Mouse (Mus musculus): ENCODE measurements around the gene 4930415O20Rik.
"Not testable (repeated sequence)": the region's sequence is repeated elsewhere in the genome, so short reads cannot be mapped to it uniquely, and the experiment has no call there.

Gene 4930415O20Rik

DNA sequence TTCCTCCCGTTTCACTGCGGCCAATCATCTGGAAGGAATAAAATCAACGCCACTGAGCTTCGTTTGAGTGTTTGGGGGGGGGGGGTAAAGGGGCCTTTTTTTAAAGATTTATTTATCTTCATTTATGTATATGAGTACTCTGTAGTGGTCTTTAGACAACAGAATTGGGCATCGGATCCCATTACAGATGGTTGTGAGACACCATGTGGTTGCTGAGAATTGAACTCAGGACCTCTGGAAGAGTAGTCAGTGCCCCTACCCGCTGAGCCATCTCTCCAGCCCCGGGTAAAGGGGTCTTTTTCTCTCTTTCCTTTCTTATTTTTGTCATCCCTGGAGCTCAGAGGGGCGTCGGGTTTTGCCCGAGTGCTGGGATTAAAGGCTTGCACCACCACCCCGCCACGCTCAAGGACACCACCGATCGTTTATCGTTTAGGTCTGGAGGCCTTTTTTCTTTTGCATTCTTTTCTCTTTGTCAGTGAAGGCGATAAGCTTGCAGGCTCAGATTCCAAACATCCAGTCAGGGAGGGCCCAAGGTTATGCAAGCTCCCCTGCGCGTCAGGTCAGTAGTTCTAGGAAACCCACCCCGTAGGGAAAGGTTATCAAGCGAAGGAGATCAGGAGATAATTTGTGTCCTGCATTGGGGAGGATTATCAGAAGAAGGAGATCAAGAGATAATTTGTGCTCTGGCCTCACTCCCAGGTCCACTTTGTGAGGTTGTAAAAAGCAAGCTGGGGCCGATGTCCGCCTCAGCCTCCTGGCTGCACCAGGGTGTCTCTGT, 2.4 kb upstream of the 4930415O20Rik start:
- DNase-seq (ENCODE audit: low read depth, low spot score) = peak; percentile 47

DNA sequence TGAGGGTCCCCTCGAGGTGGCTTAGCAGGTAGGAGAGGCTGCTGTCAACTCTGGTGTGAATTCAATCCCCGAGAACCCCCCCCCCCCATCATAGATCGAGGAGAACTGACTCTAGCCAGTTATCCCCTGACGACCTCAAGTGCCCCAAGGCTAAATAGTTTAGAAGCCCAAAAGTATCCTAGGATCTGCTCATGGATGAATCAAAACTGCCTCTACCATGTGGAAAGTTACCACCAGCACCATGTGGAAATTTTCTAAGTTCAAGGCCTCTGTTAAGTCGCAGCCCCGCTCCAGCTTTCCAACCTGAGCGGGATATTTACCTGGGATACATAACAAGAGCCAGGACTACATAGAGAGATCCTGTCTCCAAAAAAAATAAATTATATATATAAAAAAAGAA, 1.6 kb upstream of the 4930415O20Rik start:
- DNase-seq (ENCODE audit: low read depth, low spot score) = no peak

DNA sequence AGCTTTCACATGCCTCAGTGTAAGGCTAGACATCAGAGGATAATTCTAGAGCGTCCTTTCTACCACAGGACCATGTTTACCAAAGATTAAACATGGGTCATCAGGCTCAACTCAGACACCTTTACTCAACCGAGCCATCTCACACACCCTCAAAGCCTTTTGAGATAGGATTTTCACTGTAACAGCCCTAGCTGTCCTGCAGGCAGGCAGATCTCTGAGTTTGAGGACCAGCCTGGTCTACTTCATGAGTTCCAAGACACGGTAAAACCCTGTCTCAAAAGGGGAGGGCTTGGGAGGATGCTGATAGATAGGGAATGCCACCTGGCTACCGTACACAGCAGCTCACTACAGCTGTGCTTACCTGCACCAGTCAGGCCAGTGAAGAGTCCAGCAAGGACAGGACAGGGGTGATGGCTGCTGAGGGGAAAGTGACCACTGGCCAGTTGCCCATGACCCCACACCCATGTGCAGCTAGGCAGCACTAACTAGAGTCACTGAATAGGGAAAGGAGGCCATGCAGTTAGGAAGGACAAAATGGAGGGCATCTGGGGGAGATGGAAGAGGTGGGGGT, 924 bp upstream of the 4930415O20Rik start:
- no peak for DNase-seq (ENCODE audit: low read depth, low spot score)

DNA sequence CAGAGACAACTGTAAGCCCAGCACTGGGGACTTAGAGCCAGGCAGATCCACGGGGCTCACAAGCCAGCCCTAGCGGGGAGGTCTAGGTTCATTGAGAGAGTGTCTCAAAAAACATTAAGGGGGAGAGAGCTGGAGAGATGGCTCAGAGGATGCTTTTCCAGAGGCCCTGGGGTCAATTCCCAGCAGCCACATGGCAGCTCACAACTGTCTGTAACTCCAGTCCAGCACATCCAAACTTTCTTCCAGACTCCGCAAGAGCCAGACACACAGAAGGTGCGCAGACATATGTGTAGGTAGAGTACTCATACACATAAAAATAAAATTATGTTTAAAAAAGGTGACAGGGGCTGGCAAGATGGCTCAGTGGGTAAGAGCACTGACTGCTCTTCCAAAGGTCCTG, 2.5 kb downstream of the 4930415O20Rik start:
- no peak for DNase-seq (ENCODE audit: low read depth, low spot score)

DNA sequence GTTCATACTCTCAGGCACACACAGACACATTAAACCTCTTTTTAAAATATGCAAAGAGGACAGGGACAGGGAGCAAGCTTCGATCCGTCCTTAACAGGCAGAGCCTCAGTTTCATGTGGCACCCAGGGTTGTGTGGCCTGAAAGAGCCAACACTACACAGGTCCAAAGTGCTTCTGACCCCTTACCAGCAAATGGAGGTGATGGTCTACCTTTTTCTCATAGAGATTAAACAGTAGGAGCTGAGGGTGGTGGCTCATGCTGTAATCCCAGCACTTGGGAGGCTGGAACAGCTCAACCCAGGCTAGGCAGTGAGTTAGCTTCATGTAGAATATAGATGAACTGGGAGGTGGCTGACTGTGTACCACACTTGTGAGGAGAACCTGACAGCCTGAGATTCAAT, 8.5 kb downstream of the 4930415O20Rik start:
- no peak for DNase-seq (ENCODE audit: low read depth, low spot score)

DNA sequence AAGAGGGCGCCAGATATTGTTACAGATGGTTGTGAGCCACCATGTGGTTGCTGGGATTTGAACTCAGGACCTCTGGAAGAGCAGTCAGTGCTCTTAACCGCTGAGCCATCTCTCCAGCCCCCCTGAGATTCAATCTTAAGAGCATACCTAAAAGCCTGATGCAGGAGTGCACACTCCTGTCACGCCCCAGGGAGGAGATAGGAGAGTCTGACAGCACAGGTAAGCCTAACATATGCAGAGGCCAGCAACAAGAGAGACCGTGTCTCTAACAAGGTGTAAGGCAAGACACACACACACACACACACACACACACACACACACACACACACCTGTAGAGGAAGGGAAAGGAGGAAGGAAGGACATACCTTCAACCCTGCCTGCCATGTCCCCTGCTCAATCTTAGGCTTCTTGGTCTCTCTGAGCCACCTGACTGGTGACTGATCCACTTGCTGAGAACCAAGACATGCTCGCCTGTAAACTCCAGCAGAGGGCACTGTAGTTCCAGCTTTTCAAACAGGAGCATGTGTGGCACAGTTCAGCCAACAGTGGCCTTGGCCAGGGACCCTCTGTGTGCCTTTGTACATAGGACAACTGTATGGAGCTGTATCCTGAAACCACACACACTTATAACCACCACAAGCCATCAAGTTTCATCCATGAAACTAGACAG, 9.1 kb downstream of the 4930415O20Rik start:
- DNase-seq (ENCODE audit: low read depth, low spot score) = peak; percentile 82

DNA sequence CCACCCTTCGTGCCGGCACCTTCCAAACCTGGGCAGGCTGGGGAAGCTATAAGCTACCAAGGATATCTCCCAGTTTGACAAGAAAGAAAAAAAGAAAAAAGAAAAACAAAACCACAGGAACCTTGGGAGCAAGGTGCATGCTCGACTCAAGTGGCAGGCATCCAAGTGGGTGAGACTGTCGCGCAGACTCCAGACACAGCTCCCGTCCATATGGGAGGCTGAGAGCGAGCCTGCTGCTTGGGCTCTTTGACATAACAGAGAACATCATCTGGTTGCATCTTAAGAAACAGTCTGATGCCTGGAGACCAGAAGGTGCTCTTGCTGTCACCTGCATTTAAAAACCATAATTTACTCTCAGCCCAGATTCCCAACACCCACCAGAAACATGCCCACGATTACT, 11.6 kb downstream of the 4930415O20Rik start:
- DNase-seq (ENCODE audit: low read depth, low spot score) = no peak

DNA sequence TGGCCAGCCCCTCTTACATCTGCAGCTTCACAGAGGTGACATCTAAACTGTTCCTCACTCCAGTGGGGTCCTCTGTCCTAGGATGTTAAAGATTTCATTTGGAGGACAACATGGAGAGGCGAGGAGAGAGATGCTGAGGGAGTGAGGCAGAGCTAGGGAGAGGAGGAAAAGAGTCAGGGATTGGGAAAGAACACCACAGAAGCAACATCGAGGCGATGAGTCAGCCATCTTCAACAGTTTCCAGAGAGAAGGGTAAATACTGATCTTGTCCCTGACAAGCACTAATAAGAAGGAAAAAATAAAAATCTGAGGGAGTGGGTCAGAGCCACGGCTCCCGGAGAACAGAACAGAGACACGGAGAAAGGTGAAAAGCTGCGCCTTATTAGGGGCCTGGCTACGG, 12.2 kb downstream of the 4930415O20Rik start:
- DNase-seq (ENCODE audit: low read depth, low spot score) = no peak

DNA sequence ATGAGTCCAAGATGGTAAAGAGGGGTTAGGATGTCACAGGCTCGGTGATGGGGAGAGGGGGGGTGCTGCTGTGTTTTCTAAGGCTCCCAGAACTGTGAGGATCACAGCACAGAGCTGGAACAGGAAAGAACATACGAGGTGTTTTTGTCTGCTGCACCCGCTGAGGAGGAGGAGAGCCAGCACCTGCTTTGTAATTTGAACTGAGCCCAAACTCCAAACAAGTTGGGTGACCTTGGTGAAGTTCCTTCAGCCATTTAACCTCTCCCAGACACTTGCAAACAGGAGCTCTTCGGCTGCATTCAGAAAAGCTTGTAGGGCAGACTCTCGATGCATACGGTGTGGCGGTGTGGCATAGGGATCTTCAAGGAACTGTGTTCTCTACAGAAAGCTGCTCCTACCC, 14.6 kb downstream of the 4930415O20Rik start:
- no peak for DNase-seq (ENCODE audit: low read depth, low spot score)

DNA sequence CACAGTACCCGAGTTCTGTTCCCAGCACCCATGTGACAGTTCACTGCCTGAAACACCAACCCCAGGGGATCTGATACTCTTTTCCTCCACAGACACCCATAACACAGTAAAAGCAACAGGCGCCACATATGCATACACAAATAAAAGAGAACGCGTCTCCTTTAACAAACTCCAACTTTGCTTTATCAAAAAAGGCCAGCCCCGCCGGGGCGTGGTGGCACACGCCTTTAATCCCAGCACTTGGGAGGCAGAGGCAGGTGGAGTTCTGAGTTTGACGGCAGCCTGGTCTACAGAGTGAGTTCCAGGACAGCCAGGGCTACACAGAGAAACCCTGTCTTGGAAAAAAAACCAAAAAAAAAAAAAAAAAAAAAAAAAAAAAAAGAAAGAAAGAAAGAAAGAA, 15.3 kb downstream of the 4930415O20Rik start:
- not testable (repeated sequence) for DNase-seq (ENCODE audit: low read depth, low spot score)

DNA sequence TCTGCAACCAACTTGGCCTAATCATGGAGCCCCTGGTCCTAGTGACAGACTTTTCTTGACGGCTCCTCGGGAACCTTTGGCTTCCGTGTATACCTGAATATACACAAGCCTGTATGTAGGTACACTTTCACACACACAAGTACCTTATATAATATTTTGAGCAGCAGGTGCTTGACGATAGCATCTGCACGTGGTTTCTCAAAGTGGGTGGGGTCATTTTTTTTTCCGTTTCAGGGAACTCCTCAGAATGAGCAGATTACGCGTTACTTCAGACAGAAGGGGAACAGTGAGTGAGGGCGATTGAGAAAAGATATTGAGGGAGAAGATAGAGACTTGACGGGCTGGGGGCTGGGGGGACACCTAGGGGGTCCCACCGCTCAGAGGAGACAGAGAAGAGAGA, 16.9 kb downstream of the 4930415O20Rik start:
- DNase-seq (ENCODE audit: low read depth, low spot score) = no peak

DNA sequence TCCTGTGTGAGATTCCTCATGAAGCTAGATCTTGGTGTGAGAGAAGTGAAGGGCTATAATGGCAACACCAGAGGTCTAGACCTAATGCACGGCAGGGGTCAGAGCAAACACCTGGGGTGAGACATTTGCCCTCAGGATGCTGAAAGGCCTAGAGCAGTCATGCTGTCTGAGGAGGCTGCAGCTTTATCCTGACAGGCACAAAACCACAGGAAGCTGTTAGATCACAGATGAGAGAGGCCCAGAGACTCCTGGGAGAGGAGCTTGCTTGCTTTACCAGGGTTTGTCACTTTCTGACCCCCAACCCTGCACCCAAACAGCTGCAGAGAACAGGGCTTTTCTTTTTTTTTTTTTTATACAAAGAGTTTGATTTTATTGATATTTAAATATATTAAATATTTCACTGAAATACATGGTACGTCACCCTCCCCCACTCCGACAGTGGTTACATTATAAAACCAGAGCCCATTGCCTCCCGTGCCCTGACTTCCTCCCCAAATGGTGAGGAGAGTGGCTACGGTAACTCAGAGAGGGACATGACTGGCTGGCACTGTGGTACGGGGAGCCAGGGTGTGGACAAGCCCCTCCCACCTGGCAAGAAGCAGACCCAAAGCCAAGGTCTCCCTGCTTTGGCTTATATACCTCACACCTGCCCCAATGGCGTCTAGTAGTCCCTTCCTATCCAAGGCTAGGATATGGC, 19.0 kb downstream of the 4930415O20Rik start:
- DNase-seq (ENCODE audit: low read depth, low spot score) = no peak

DNA sequence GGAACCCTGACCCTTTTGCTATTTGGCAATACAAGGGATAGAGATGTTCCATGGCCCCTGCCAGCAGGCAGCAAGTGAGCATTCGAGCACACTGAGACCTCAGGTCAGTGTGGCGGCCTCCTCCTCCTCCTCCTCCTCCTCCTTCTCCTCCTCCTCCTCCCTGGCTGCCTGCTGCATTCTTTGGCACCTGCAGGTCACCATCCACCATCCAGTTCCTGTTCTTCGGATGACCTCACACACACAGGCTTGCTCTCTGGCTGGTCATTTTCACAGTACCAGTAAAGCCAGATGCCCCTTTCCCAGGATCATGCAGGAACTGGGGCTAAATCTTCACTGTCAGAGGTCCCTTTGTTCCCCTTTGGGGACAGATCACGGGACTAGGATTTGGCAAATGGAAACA, 20.6 kb downstream of the 4930415O20Rik start:
- DNase-seq (ENCODE audit: low read depth, low spot score) = no peak

DNA sequence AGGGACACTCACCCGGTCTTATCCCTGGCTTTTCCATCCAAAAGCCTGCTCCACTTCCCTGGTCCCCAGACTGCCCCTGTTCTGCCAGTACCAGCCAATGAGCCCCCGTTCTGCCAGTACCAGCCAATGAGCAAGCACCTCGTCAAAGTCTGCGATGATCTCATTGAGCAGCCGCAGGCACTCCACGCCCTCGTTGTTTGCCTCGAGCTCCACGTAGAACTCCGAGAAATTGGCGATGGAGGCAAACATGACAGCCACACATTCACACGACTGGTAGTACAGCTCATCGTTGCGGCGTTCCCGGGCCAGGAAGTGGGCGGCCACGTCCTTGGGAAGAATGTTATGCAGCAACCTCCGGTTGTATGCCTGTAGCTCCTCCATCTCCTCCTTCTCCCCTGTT, 23.4 kb downstream of the 4930415O20Rik start:
- no peak for DNase-seq (ENCODE audit: low read depth, low spot score)

DNA sequence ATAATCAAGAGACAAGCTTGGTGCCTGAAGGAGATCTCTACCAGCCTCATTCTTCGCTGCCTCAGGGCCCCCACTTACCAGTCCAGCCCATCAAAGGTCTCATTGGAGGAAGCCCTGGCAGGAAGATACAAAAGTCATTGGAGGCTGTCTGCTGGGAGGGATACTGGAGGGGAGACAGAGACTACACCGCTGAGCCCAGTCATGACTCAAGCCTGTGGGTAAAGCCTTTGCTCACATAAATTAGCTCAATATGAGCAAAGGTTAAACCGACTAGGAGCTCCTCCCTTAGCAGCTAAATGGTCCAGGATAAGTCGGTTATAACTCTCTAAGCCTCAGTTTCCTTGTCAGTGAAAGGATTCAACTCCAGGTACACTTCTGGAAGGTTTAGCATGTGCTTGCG, 24.2 kb downstream of the 4930415O20Rik start:
- DNase-seq (ENCODE audit: low read depth, low spot score) = no peak

DNA sequence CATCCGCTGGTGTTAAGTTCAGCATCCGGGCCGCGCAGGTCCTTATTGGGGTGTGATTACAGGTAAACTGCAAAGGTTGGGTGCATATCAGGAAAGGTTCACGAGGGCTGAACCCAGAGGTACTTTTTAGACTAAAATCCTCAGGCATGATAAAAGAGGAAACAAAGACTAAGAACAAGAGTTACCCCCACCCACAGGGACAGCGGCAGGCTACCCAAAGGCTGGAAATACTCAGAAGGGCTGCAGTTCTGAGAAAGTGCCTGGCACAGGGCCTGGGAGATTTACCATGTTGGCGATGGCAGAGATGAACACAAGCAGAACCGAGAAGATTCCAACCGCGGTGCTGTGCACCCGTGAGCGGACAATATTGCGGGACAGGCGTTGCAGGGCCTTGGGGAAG, 25.8 kb downstream of the 4930415O20Rik start:
- no peak for DNase-seq (ENCODE audit: low read depth, low spot score)

DNA sequence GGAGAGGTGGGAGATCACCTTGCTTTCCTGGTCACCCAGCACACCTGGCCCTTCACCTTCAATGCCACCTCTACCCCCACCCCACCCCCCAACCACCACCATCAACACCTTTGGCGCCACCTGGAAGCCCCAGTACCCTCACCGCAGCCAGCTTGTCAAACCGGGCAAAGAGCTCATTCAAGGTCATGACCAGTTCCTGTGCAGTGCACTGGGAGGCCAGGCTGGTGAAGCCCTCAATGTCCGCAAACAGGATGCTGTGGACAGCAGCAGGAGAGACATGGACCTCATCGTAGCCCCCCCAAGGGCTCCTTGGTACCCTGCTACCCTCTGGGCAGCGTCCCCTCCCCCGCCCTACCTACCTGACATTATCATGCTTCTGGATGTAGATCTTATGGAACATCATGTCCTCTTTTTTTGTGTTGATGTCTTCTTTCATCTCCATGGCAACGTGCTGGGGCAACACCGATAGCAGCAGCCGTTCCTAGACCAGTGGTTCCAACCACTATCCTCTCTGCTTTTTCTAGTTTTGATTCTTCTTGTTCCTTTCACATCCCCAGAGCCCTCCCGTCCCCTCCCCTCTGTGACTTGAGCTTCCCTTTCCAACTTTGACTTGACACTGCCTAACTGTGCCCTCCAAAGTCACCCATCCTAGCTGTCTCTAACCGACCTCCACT, 29.4 kb downstream of the 4930415O20Rik start:
- no peak for DNase-seq (ENCODE audit: low read depth, low spot score)

DNA sequence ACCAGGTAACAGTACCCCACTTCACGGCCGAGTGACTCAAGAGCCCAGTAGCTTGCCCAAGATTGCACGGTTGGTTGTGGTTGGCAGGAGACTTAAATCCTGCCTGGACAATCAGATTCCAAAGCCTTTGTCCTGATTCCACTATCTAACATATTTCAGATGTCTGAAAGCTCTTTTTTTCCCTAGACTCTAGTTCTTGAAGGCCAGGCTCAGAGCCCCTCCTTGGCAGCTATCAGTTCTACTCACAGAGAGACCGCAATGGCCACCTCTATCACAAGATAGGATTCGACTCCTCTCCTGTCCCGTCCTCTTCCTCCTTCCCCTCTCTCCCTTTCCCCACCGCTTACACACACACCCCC, 31.0 kb downstream of the 4930415O20Rik start:
- no peak for DNase-seq (ENCODE audit: low read depth, low spot score)

DNA sequence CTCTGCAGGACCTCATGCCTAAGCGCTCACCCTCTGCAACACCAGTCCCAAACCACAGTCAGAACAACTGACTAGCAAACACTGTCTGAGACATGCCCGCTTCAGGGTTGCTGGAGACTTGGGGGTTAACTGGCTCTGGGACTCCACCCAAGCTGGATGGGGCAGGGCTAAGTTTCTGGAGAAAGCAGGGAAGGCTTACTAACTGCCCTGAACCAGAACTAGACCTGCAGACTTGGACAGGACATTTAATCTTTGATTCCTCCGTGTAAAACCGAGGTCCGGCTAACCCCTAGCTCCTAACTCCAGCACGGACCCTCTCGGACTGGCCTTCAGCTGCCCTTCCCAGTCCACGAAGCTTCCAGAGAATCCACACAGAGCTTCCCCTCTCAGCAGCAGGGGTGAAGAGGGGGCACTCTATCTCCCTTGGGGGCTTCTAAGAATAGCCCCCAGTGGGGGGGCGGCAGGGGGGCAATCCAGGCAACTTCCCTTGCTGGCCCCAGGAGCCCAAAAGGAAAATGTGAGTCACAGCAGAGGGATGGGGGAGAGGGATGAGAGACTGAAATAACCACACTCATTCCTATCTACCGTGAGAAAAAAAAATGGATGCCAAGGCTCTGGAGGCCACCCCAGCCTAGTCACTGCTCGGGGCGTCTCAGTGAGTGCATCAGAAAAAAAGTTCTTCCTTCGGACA, 31.5 kb downstream of the 4930415O20Rik start:
- no peak for DNase-seq (ENCODE audit: low read depth, low spot score)

DNA sequence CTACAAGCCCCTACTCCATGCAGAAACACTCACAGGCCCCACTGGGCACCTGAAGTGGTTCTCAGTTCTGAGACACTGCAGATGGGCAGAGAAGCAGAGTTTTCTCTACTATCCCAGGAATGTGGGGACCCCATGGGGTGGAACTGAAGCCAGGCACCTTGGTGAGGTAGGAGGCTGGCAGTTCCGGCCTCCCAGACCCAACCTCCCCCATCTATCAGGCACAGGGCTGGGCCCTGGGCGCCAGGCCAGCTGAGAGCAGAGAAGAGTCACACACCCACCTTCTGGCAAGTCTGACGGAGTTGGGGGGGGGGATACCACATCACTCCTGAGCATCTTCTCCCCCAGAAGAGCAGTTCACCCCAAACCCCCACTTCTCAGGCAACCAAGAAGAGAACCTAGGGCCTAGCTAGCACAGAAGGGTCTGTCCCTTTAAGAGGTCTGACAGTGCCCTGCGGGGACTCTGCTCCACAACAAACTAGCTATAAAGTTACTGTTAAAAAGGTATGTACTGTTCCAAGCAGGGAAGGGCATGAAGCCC, 32.2 kb downstream of the 4930415O20Rik start:
- DNase-seq (ENCODE audit: low read depth, low spot score) = no peak

DNA sequence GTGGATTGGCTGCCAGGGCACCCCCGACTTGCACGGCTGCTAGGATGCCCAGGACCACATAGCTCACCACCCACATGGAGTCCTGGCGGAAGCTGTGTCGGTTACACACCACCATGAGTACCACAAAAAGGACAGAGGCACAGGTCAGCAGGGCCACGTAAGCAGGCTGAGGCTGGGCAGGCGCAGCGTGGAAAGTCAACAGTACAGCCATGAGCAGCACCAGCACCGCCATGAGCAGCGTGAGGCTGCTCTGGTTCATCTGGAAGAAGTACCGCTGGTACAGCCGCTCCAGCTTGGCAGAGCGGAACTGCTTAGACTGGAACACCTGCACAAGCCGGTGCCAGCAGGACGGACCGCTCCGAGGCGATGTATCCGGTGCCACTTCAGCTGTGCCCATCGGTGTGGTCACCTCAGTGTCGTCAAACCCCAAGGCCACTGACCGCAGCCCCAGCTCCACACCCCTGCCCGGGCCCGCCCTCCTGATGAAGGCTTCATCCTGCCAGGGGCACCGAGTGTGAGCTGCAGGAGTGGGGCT, 33.3 kb downstream of the 4930415O20Rik start:
- DNase-seq (ENCODE audit: low read depth, low spot score) = no peak
